Mouse (Mus musculus) heart, embryonic 11.5 days (tissue): Measurements from ENCODE around the gene Nt5c2. TPM values are rescaled to one million over a fixed set of nuclear protein-coding genes. Genes with fewer than 3 reads are reported as not detected.

Experiments used
- ATAC-seq: fragments of 200-750 bp; cut with Nextera tagmentation; replicated peaks from 2 replicates; pipeline ENCODE4 v1.8.0; 2017; ENCODE audit warnings: moderate library complexity; ENCODE audit not compliant: insufficient number of reproducible peaks, low FRiP score, low TSS enrichment
- H3K27ac ChIP-seq: fragments of 300-500 bp; sonication (generic); 2 replicates; pipeline ENCODE4 v1.5.1; 2014; ENCODE audit warnings: mild to moderate bottlenecking, low read depth, low read length
- H3K27me3 ChIP-seq: fragments of 300-500 bp; sonication (generic); 2 replicates; pipeline ENCODE4 v1.6.1; 2014; ENCODE audit warnings: mild to moderate bottlenecking, low read length, mixed read lengths; ENCODE audit not compliant: control insufficient read depth, insufficient read depth
- H3K36me3 ChIP-seq: fragments of 300-500 bp; sonication (generic); 2 replicates; pipeline ENCODE4 v1.6.1; 2014; ENCODE audit warnings: mild to moderate bottlenecking, low read length, moderate library complexity, mixed read lengths; ENCODE audit not compliant: control insufficient read depth, insufficient read depth
- H3K4me1 ChIP-seq: fragments of 300-500 bp; sonication (generic); 2 replicates; pipeline ENCODE4 v1.6.1; 2014; ENCODE audit warnings: low read length; ENCODE audit not compliant: control insufficient read depth, insufficient read depth
- H3K4me2 ChIP-seq: fragments of 300-500 bp; sonication (generic); 2 replicates; pipeline ENCODE4 v1.6.1; 2014; ENCODE audit warnings: mild to moderate bottlenecking, moderate library complexity
- H3K4me3 ChIP-seq: fragments of 300-500 bp; sonication (generic); 2 replicates; pipeline ENCODE4 v1.5.1; 2014; ENCODE audit warnings: low read depth, low read length
- H3K9ac ChIP-seq: fragments of 300-500 bp; sonication (generic); 2 replicates; pipeline ENCODE4 v1.6.1; 2014; ENCODE audit warnings: mild to moderate bottlenecking, low read depth, low read length, moderate library complexity
- H3K9me3 ChIP-seq: fragments of 300-500 bp; sonication (generic); replicated peaks from 2 replicates; pipeline ENCODE4 v1.6.1; 2016; ENCODE audit warnings: low read length; ENCODE audit not compliant: control insufficient read depth
- WGBS: fragments of 180-500 bp; shearing (Covaris S2); extraction: QIAGEN DNeasy Blood & Tissue Kit; methylation state at CpG from one replicate; pipeline ENCODE4 v1.1.7; 2014; ENCODE audit not compliant: insufficient replicate concordance; 5-methylcytosine and 5-hydroxymethylcytosine counted together
- polyA plus RNA-seq: library from polyadenylated mRNA; unstranded; fragments of >200 nt; fragmentation: Nextera tagmentation; extraction: Ambion mirVana; gene quantifications from 2 replicates; pipeline ENCODE4 v1.2.1, GENCODE M21; 2014

Gene Nt5c2
- polyA plus RNA-seq, 1 experiment from 2014 or later, result 82.3 TPM

DNA sequence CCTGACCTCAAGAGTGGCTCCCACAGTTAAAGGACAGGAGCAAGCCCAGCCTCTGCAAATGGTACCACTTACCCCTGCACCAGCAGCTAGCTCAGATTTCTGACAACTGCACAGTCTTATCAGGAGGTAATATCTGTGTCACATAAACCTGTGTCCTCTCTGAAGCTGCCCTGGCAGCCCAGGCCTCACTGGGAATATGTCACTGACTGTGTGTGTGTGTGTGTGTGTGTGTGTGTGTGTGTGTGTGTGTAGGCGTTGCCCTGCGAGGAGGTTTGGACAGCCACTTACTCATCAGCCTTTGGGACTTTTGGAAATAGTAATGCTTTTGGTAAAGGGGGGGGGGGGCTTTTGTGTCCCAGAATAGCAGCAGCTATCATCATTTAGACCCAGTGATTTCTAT lies 171.9 kb downstream of the Nt5c2 start:
- no peak overlapping the region for H3K4me3 ChIP-seq
- peaks cover 15% of the 10 kb centered on the region for H3K4me1 ChIP-seq
- H3K9ac ChIP-seq, result no peak overlapping the region
- no peak overlapping the region for H3K4me2 ChIP-seq
- no peak overlapping the region for H3K27ac ChIP-seq
- 46% methylated on average over 2 of the region's 2 CpGs for WGBS
- ATAC-seq, result no peak
- H3K9me3 ChIP-seq, result no peaks in the 10 kb centered on the region
- no peaks in the 10 kb centered on the region for H3K27me3 ChIP-seq
- no peaks in the 10 kb centered on the region for H3K36me3 ChIP-seq

DNA sequence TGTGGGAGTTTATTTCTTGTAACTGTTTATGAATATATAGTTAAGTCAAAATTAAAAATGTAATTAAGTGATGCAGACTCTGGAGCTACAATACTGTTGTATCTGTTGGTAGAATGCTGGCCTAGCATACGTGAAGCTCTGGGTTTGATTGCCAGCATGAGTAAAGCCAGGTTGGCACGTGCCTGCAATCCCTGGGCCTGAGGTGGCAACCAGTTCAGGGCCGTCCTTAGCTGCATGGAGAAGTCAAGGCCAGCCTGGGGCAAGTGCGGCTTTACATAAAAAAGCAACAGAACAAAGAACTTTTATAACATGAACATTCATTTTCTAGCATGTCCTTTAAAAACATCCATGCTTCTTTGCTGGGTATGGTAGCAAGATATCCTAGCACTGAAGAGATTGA lies 173.9 kb downstream of the Nt5c2 start:
- no peak for ATAC-seq
- H3K9me3 ChIP-seq, result no peaks in the 10 kb centered on the region
- no peak overlapping the region for H3K27ac ChIP-seq
- H3K4me2 ChIP-seq, result no peak overlapping the region
- no peak overlapping the region for H3K4me3 ChIP-seq
- no peaks in the 10 kb centered on the region for H3K36me3 ChIP-seq
- H3K9ac ChIP-seq, result no peak overlapping the region
- peaks cover 11% of the 10 kb centered on the region for H3K4me1 ChIP-seq
- H3K27me3 ChIP-seq, result no peaks in the 10 kb centered on the region
- WGBS, result 90% methylated on average over 4 of the region's 4 CpGs

DNA sequence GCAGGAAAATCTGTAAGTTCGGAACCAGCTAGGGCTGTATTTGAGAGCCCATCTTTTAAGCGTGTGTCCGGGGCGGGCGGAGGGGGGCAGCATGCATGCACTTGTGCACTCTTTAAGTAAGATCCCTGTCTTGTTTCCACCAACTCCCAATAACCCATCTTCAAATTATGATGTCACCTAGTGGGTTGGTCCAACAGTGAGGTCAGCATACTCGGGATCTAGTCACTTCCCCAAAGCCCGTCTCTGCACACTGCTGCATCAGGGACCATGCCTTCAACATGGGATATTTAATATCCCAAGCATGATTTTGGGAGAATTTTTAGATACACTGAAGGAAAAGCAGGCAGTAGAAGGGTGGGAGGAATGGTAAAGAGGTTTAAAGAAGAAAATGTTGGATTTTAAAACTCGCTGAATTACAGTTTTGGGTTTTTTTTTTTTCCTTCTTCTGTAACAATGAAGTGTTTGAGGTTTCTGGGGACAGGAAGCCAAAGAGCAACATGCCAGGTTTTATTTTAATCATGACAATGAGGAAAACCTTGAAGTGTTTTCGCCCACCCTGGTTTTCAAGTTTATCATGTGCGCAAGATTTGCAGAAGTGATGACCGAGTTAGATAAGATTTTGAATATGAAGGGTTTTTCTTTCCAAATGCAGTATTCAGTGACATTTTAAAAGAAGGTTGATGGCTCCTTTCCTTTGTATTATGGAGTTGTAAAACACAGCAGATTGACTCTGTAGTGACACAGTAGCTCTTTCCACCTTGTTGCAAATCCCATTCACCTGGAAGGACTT lies 177.5 kb downstream of the Nt5c2 start:
- H3K27ac ChIP-seq, result no peak overlapping the region
- H3K4me2 ChIP-seq, result no peak overlapping the region
- no peaks in the 10 kb centered on the region for H3K9me3 ChIP-seq
- no peaks in the 10 kb centered on the region for H3K27me3 ChIP-seq
- no peaks in the 10 kb centered on the region for H3K36me3 ChIP-seq
- 82% methylated on average over 11 of the region's 11 CpGs for WGBS
- no peak overlapping the region for H3K4me3 ChIP-seq
- no peak overlapping the region for H3K9ac ChIP-seq
- ATAC-seq, result no peak
- H3K4me1 ChIP-seq, result no peaks in the 10 kb centered on the region

DNA sequence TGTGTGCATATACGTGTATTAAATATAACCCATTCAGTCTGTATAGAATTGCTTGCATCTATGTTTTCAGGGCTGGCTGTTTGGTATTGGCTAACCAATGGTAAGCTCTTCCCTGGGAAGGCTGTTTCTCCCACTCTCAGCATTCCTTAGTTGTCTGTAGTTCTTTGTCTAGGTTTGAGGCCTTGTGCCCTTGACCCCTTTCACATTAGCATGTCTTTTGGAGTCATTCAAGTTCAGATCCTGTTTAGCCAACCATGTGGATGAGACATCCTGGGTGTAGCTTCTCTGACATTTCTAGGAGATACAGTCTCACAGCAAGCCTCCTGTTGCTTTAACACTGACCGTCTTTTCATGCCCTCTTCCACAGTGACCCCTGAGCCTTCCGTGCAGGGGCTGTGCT lies 178.9 kb downstream of the Nt5c2 start:
- Histone ChIP-seq H3K4me1 (no peaks in the 10 kb centered on the region), H3K4me3 (no peak overlapping the region), H3K9me3 (no peaks in the 10 kb centered on the region), H3K27ac (no peak overlapping the region), H3K4me2 (no peak overlapping the region), H3K36me3 (no peaks in the 10 kb centered on the region), H3K27me3 (no peaks in the 10 kb centered on the region), H3K9ac (no peak overlapping the region)
- 80% methylated on average over 3 of the region's 3 CpGs for WGBS
- no peak for ATAC-seq

DNA sequence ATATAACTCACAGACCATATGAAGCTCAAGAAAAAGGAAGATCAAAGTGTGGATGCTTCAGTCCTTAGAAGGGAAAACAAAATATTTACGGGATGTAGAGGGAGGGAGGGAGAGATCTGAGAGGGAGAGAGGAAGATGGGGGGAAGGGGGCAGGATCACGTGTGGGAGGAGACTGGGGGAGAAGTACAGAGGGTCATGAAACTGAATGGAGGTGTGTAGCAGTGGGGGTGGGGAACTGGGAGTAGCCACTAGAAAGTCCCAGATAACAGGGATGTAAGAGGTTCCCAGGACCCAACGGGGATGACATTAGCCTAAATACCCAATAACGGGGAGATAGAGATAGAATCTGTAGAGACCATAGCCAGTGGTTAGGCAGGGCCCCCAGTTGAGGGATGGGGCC lies 179.6 kb downstream of the Nt5c2 start:
- 61% methylated on average over 4 of the region's 4 CpGs for WGBS
- no peak for ATAC-seq
- no peak overlapping the region for H3K4me2 ChIP-seq
- H3K9ac ChIP-seq, result no peak overlapping the region
- H3K4me3 ChIP-seq, result no peak overlapping the region
- no peaks in the 10 kb centered on the region for H3K27me3 ChIP-seq
- H3K9me3 ChIP-seq, result no peaks in the 10 kb centered on the region
- H3K36me3 ChIP-seq, result no peaks in the 10 kb centered on the region
- no peak overlapping the region for H3K27ac ChIP-seq
- H3K4me1 ChIP-seq, result no peaks in the 10 kb centered on the region

DNA sequence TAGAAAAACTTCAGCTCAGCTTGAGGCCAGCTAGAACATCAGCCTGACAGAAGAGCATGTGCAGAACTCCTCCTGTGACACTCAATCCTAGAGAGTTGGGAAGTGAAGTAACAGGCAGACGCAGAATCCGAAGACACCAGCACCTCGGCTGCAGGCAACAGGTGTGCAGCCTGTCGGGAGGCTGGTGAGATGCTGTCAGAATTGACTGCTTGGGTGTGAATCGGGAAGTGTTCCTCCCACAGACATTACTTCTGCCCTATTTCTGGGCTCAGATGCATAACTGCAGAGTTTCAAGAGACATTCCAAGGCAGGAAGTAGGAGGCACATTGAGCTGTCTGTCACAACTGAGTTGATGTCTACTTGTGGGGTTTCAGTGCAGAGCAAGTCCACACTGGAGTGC lies 180.7 kb downstream of the Nt5c2 start:
- H3K9ac ChIP-seq, result no peak overlapping the region
- WGBS, result 81% methylated on average over 5 of the region's 5 CpGs
- H3K4me2 ChIP-seq, result no peak overlapping the region
- H3K9me3 ChIP-seq, result no peaks in the 10 kb centered on the region
- no peak overlapping the region for H3K4me3 ChIP-seq
- H3K27ac ChIP-seq, result no peak overlapping the region
- H3K36me3 ChIP-seq, result no peaks in the 10 kb centered on the region
- no peaks in the 10 kb centered on the region for H3K4me1 ChIP-seq
- H3K27me3 ChIP-seq, result no peaks in the 10 kb centered on the region
- ATAC-seq, result no peak

Other genes with a start within 250 kb of the Nt5c2 start
- gene Ina, start 455 bp downstream of the Nt5c2 start, polyA plus RNA-seq, result 0.43 and 0.73 TPM in 2 replicates
- gene Pcgf6, start 35.8 kb upstream of the Nt5c2 start, polyA plus RNA-seq, result 12.7 and 14.9 TPM in 2 replicates
- gene Taf5, start 52.6 kb upstream of the Nt5c2 start, polyA plus RNA-seq, result 5.5 and 6.2 TPM in 2 replicates
- 2,024 and 2,054 TPM in 2 replicates for gene Usmg5, start 75.5 kb upstream of the Nt5c2 start, polyA plus RNA-seq
- 6.1 and 6.3 TPM in 2 replicates for gene Pdcd11, start 75.6 kb upstream of the Nt5c2 start, polyA plus RNA-seq
- 1.4 and 2.2 TPM in 2 replicates for gene Calhm2, start 123.1 kb upstream of the Nt5c2 start, polyA plus RNA-seq
- not detected in 2 replicates for gene Calhm1, start 129.1 kb upstream of the Nt5c2 start, polyA plus RNA-seq
- gene Calhm3, start 142.6 kb upstream of the Nt5c2 start, polyA plus RNA-seq, result not detected in 2 replicates
- gene Neurl1a, start 163.7 kb upstream of the Nt5c2 start, polyA plus RNA-seq, result 3.0 and 3.2 TPM in 2 replicates